Mouse (Mus musculus): ENCODE data around the gene Fbxo40. TPM values are rescaled to one million over a fixed set of nuclear protein-coding genes. Genes with fewer than 3 reads are reported as not detected.
A peak's percentile ranks its signal among the peaks of the same experiment; 100 is the strongest.

The Fbxo40 gene
- 0.10 TPM in 1 of 2 replicates, not detected in the other for polyA plus RNA-seq (2015; fragmentation: Nextera tagmentation; extraction: Ambion mirVana)

GRCm38 (mm10) chr16:36989999-36990625, at the start of gene Fbxo40:
Gene Fbxo40 (minus strand): TSS chr16:36990467.
- 87% methylated on average over 18 of the region's 18 CpGs for WGBS
- H3K27ac ChIP-seq: no peak within 1 kb of the TSS
- no peaks in the 10 kb centered on the region for H3K9me3 ChIP-seq
- no peak within 1 kb of the TSS for H3K9ac ChIP-seq
- no peaks in the 10 kb centered on the region for H3K27me3 ChIP-seq (replicated peaks)
- H3K4me3 ChIP-seq: no peak within 1 kb of the TSS
- H3K4me2 ChIP-seq: no peak within 1 kb of the TSS
- no peaks in the 10 kb centered on the region for H3K36me3 ChIP-seq (replicated peaks)
- H3K4me1 ChIP-seq: no peaks in the 10 kb centered on the region
- ATAC-seq (replicated peaks): no peak

GRCm38 (mm10) chr16:37034751-37035150, 44.5 kb upstream of the Fbxo40 start:
- Histone ChIP-seq H3K4me3 (no peak overlapping the region), H3K27me3 (replicated peaks) (no peaks in the 10 kb centered on the region), H3K4me2 (no peak overlapping the region), H3K27ac (no peak overlapping the region), H3K9me3 (no peaks in the 10 kb centered on the region), H3K9ac (no peak overlapping the region), H3K4me1 (no peaks in the 10 kb centered on the region), H3K36me3 (replicated peaks) (no peaks in the 10 kb centered on the region)
- no peak for ATAC-seq (replicated peaks)
- WGBS: 93% methylated on average over 8 of the region's 8 CpGs

- Histone ChIP-seq H3K27ac (no peak overlapping the region), H3K4me1 (no peaks in the 10 kb centered on the region), H3K9ac (no peak overlapping the region), H3K27me3 (replicated peaks) (no peaks in the 10 kb centered on the region), H3K9me3 (no peaks in the 10 kb centered on the region), H3K4me2 (no peak overlapping the region), H3K4me3 (no peak overlapping the region), H3K36me3 (replicated peaks) (no peaks in the 10 kb centered on the region)
- no peak for ATAC-seq (replicated peaks)
- 87% methylated on average over 3 of the region's 3 CpGs for WGBS
Observed at GRCm38 (mm10) chr16:37031996-37032395, 41.7 kb upstream of the Fbxo40 start.

- H3K4me2 ChIP-seq: no peak overlapping the region
- no peaks in the 10 kb centered on the region for H3K4me1 ChIP-seq
- H3K4me3 ChIP-seq: no peak overlapping the region
- H3K9ac ChIP-seq: no peak overlapping the region
- no peak overlapping the region for H3K27ac ChIP-seq
- WGBS: 90% methylated on average over 3 of the region's 3 CpGs
- H3K27me3 ChIP-seq (replicated peaks): no peaks in the 10 kb centered on the region
- no peaks in the 10 kb centered on the region for H3K36me3 ChIP-seq (replicated peaks)
- no peaks in the 10 kb centered on the region for H3K9me3 ChIP-seq
- ATAC-seq (replicated peaks): no peak
Observed at GRCm38 (mm10) chr16:37027581-37027980, 37.3 kb upstream of the Fbxo40 start.

- H3K4me2 ChIP-seq: peak overlapping the region; percentile 96
- no peaks in the 10 kb centered on the region for H3K27me3 ChIP-seq (replicated peaks)
- H3K4me3 ChIP-seq: peak overlapping the region; percentile 92
- H3K9me3 ChIP-seq: no peaks in the 10 kb centered on the region
- peak overlapping the region; percentile 43 for H3K9ac ChIP-seq
- ATAC-seq (replicated peaks): no peak
- no peak overlapping the region for H3K27ac ChIP-seq
- WGBS: 57% methylated on average over 5 of the region's 5 CpGs
- peaks cover 19% of the 10 kb centered on the region for H3K4me1 ChIP-seq
- H3K36me3 ChIP-seq (replicated peaks): no peaks in the 10 kb centered on the region
Observed at GRCm38 (mm10) chr16:37012336-37012735, 22.1 kb upstream of the Fbxo40 start.

- ATAC-seq (replicated peaks): peak; percentile 83
Observed at GRCm38 (mm10) chr16:37011922-37012289, 21.6 kb upstream of the Fbxo40 start.

GRCm38 (mm10) chr16:37011061-37011921, 21.0 kb upstream of the Fbxo40 start, which contains the start of gene Polq:
Gene Polq (plus strand): TSS chr16:37011786.
- peaks cover 19% of the 10 kb centered on the region for H3K4me1 ChIP-seq
- H3K9me3 ChIP-seq: no peaks in the 10 kb centered on the region
- no peak within 1 kb of the TSS for H3K27ac ChIP-seq
- H3K4me2 ChIP-seq: peak within 1 kb of the TSS; percentile 96
- peak; percentile 99 for ATAC-seq (replicated peaks)
- H3K36me3 ChIP-seq (replicated peaks): no peaks in the 10 kb centered on the region
- 5% methylated on average over 30 of the region's 30 CpGs for WGBS
- peak within 1 kb of the TSS; percentile 92 for H3K4me3 ChIP-seq
- H3K9ac ChIP-seq: peak within 1 kb of the TSS; percentile 43
- H3K27me3 ChIP-seq (replicated peaks): no peaks in the 10 kb centered on the region

More at GRCm38 (mm10) chr16:37011922-37012289, 21.6 kb upstream of the Fbxo40 start:
- H3K4me1 ChIP-seq: peaks cover 19% of the 10 kb centered on the region
- no peaks in the 10 kb centered on the region for H3K27me3 ChIP-seq (replicated peaks)
- H3K36me3 ChIP-seq (replicated peaks): no peaks in the 10 kb centered on the region
- H3K9me3 ChIP-seq: no peaks in the 10 kb centered on the region
- H3K4me2 ChIP-seq: peak overlapping the region; percentile 96
- peak overlapping the region; percentile 92 for H3K4me3 ChIP-seq
- no peak overlapping the region for H3K27ac ChIP-seq
- WGBS: under 1% methylated on average over 26 of the region's 26 CpGs
- peak overlapping the region; percentile 43 for H3K9ac ChIP-seq

GRCm38 (mm10) chr16:37010370-37010769, 20.1 kb upstream of the Fbxo40 start:
- H3K27me3 ChIP-seq (replicated peaks): no peaks in the 10 kb centered on the region
- no peak overlapping the region for H3K4me3 ChIP-seq
- H3K27ac ChIP-seq: no peak overlapping the region
- WGBS: 56% methylated on average over 4 of the region's 4 CpGs
- no peaks in the 10 kb centered on the region for H3K9me3 ChIP-seq
- no peaks in the 10 kb centered on the region for H3K36me3 ChIP-seq (replicated peaks)
- H3K4me2 ChIP-seq: peak overlapping the region; percentile 96; the same call in 1 of the 2 replicates
- H3K4me1 ChIP-seq: peaks cover 19% of the 10 kb centered on the region
- H3K9ac ChIP-seq: no peak overlapping the region
- ATAC-seq (replicated peaks): peak; percentile 59

- 68% methylated on average over 6 of the region's 6 CpGs for WGBS
- no peaks in the 10 kb centered on the region for H3K27me3 ChIP-seq (replicated peaks)
Observed at GRCm38 (mm10) chr16:37009262-37009661, 19.0 kb upstream of the Fbxo40 start.

GRCm38 (mm10) chr16:36999366-36999972, 9.2 kb upstream of the Fbxo40 start:
- no peak for ATAC-seq (replicated peaks)
- Histone ChIP-seq H3K27ac (no peak overlapping the region), H3K4me1 (no peaks in the 10 kb centered on the region), H3K36me3 (replicated peaks) (no peaks in the 10 kb centered on the region), H3K4me3 (no peak overlapping the region), H3K27me3 (replicated peaks) (no peaks in the 10 kb centered on the region), H3K9me3 (no peaks in the 10 kb centered on the region), H3K4me2 (no peak overlapping the region), H3K9ac (no peak overlapping the region)
- WGBS: 85% methylated on average over 9 of the region's 9 CpGs

More at GRCm38 (mm10) chr16:37009262-37009661, 19.0 kb upstream of the Fbxo40 start:
- no peaks in the 10 kb centered on the region for H3K36me3 ChIP-seq (replicated peaks)
- no peak overlapping the region for H3K4me2 ChIP-seq
- ATAC-seq (replicated peaks): no peak
- peaks cover 19% of the 10 kb centered on the region for H3K4me1 ChIP-seq
- H3K9me3 ChIP-seq: no peaks in the 10 kb centered on the region
- no peak overlapping the region for H3K27ac ChIP-seq
- no peak overlapping the region for H3K9ac ChIP-seq
- H3K4me3 ChIP-seq: no peak overlapping the region

GRCm38 (mm10) chr16:36997650-36998049, 7.4 kb upstream of the Fbxo40 start:
- 89% methylated on average over 6 of the region's 6 CpGs for WGBS
- ATAC-seq (replicated peaks): no peak

GRCm38 (mm10) chr16:36989493-36989892, 774 bp downstream of the Fbxo40 start:
- Histone ChIP-seq H3K27me3 (replicated peaks) (no peaks in the 10 kb centered on the region), H3K9me3 (no peaks in the 10 kb centered on the region), H3K4me1 (no peaks in the 10 kb centered on the region), H3K9ac (no peak overlapping the region), H3K4me3 (no peak overlapping the region), H3K27ac (no peak overlapping the region), H3K36me3 (replicated peaks) (no peaks in the 10 kb centered on the region), H3K4me2 (no peak overlapping the region)
- WGBS: 78% methylated on average over 8 of the region's 8 CpGs
- ATAC-seq (replicated peaks): no peak

More at GRCm38 (mm10) chr16:36997650-36998049, 7.4 kb upstream of the Fbxo40 start:
- H3K4me2 ChIP-seq: no peak overlapping the region
- no peaks in the 10 kb centered on the region for H3K9me3 ChIP-seq
- H3K9ac ChIP-seq: no peak overlapping the region
- no peak overlapping the region for H3K27ac ChIP-seq
- H3K36me3 ChIP-seq (replicated peaks): no peaks in the 10 kb centered on the region
- H3K27me3 ChIP-seq (replicated peaks): no peaks in the 10 kb centered on the region
- no peak overlapping the region for H3K4me3 ChIP-seq
- no peaks in the 10 kb centered on the region for H3K4me1 ChIP-seq
